Mouse (Mus musculus) mouse embryonic stem cell (cell line): ENCODE data around the gene Acacb.

Experiments used
- in situ Hi-C, 2 experiments: fragments of 300-500 bp; cut with MboI; formaldehyde crosslinking; loops; 1 replicate in 1 of 2; 3 replicates in 1 of 2; pipeline ENCODE4 v1.14.3; 2019 to 2020; ENCODE audit warnings: low sequenced_read_pairs in 2 of 2, low pct_unique_long_range_greater_than_20kb in 1 of 2, mixed read lengths in 1 of 2; ENCODE audit not compliant: unreplicated experiment in 1 of 2

The Acacb gene

DNA sequence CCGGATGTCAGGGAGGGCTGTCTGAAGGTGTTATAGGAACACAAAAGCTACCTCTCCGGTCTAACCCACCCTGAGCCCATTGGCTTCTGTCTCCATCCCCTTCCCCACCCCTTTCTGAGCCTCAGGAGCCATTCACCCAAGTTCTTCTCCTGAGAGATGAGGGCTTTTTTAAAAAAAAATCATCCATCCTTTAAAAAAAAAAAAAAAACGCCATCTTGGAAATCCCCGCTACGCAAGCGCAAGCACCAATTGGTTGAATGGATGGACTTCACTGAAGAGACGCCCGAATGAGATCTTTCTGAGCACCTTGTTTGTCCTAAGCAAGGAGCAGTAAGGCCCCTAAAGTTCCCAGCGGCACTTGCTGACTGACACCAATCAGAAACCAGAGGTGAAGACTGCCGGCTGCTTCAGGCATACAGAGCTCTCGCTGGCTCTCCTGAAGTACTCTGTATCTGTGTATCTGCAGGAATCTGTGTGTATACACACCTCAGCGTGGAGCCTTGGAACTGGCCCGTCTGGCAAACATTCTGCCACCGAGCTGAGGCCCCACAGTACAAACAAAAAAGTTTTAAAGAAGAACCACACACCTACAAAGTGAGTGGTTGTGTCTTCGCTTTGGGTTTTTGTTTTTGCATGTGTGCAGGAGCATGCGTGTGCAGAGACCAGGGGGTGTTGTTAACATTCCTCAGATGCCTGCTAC, 140.7 kb downstream of the Acacb start:
- in situ Hi-C loops: no loop called here

DNA sequence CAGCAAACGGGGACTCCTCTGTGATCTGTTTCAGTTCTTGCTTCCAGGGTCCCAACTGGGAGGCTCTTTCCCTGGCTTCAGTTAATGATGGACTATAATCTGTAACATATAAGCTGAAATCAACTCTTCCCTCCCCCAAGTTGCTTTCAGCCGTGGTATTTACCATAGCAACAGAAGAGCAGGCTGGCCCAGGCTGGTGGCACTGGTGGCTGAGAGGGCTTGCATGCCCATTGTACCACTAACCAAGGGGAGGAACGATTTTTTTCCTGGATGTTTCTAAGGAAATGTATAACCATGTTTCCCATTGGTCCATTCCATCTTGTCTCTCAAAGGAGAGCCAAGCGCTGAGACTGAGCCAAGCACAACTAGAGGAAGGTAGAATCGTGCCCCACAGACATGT, 142.1 kb downstream of the Acacb start:
- in situ Hi-C loops: no loop called here

DNA sequence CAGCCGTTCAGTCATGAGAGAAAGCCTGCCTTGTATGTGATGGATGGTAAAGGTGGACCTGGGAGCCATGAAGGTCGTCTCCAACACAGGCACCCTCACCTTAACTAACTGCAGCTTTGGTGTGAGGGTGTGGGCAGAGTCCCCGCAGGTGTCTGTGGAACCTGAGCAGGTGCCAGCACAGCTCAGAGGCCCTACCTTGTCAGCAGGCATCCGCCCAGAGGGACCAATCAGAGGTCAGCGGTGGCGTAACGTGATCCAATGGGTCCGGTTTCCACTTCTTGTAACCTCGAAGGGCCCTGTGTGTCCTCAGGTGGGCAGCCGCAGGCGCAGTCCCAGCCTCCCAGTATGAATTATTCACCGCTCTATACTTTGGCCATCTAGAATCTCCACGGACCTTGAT, 142.5 kb downstream of the Acacb start, which contains the start of gene Myo1h:
Gene Myo1h (plus strand): TSS at position 293 of the 400 bp plus-strand sequence.
- in situ Hi-C loops: no loop called here

GRCm38 (mm10) chr5:114290004-114290403, 143.7 kb downstream of the Acacb start:
- in situ Hi-C loops: no loop called here

GRCm38 (mm10) chr5:114296693-114297631, 150.6 kb downstream of the Acacb start:
- in situ Hi-C loops: no loop called here

GRCm38 (mm10) chr5:114298212-114298894, 152.0 kb downstream of the Acacb start:
- in situ Hi-C loops: no loop called here

- in situ Hi-C loops: no loop called here
These were observed 153.0 kb downstream of the Acacb start for GRCm38 (mm10) chr5:114299156-114299855.

DNA sequence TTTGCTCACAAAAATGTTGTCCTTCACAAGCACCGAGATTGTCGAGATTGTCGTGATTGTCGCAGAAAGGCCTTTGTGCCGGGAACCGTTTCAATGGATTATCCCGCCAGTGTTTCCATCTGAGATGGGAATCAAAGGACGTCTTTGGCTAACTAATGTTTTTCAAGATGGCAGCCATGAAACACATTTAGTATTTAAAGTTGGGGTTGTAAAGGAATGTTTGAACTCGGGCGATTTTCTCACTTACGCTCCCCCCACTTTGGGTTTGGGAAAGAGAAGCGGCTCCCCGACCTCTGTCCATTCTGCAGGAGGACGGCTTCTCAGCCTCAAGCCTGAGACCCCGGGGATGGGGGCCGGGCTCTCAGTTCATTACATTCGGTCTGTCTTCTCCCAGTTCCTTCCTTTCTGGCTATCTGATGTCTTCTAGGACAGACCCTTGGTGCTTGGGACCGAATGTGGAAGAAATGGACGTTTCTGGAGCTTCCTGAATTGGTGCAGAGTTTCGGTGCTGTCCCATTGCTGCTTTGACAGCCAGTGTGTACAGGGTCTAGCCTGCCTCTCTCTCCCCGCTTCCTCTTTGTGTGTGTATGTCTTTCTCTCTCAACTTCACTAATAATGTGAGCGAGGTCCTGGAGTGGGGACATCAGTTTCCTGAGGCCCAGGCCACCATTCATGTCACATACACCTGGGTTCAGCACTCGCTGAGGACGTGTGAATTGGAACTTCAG, 153.7 kb downstream of the Acacb start:
- in situ Hi-C loops: loop anchor here in 1 of 2 experiments (10.0 kb wide), 1 partner anchor 115 kb away; no protein-coding TSS in a partner anchor
